Mouse (Mus musculus): ENCODE measurements around the gene Zfp385c. TPM values are rescaled to one million over a fixed set of nuclear protein-coding genes. Genes with fewer than 3 reads are reported as not detected.

The Zfp385c gene
- total RNA-seq, 2 experiments from 2014 or later = 0.42 to 0.67 TPM

DNA sequence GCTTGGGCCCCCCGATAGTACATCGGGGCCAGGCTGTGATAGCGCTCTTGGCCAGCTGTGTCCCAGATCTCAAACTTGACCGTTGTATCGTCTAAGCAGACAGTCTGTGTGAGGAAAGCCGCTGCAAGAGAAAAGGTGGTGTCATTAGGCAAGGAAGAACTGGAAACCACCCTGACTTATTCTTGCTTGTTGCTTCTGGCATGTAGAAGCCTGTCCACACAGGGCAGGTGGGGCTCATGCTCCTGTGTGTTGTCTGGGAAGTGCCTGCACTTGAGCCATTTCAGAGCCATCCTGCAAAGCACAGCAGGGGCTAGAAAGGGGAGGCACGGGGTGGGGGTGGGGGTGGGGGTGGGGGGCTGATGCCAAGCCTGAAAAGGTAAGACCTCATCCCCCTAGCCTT, 26.2 kb upstream of the Zfp385c start:
- no peak for DNase-seq

DNA sequence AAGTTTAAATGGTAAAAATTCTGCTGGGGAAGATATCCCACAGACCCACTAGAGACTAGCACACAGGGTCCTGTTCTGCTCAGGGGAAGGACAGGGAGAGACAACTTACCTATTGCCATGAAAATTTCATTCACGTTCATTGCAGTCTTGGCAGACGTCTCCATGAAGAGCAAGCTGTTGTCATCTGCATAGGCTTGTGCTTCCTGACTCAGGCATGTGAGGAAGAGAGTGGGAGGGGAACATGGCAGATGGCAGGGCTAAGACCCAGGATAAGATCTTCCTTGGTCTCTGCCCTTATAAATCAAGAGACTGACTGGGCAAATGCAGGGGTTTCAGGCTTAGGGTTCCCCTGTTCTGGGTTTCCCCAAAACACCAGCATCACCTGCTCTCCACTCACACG, 24.4 kb upstream of the Zfp385c start:
- no peak for DNase-seq

DNA sequence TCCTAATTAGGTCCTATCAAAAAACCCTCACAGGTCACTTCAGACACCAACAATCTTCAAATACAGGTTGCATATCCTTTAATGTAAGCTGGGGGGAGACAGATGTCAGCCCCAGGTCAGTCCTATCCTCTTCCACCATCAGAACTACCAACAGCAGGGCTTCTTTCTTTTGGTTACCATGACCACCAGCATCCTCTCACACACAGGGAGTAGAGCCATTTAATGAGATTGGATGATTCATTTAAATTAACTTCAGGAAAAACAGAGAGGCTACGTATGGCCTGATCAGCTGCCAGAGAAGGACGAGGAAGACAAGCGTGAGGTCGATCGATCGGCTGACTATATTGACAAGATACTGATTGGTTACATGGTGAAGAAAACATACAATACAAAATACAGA, 22.7 kb upstream of the Zfp385c start:
- no peak for DNase-seq

DNA sequence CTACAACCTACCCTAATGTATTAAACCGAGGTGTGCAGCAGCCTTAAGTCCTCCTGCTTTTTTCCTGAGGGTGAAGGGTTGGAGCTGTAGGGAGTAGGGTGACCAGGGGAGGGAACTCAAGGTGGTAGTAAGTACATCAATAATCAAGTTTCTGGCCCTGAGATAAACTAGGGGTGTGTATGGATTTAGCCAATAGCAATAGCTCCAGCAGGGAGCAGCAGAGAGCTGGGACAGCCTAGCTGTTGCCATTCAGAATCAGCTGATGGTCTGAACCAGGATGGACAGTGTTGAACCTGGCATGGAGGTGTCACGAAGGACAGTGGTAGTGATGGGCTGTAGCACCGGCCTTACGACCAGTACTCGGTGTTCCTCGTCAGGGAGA, 22.3 kb upstream of the Zfp385c start:
- peak; percentile 90 for DNase-seq

DNA sequence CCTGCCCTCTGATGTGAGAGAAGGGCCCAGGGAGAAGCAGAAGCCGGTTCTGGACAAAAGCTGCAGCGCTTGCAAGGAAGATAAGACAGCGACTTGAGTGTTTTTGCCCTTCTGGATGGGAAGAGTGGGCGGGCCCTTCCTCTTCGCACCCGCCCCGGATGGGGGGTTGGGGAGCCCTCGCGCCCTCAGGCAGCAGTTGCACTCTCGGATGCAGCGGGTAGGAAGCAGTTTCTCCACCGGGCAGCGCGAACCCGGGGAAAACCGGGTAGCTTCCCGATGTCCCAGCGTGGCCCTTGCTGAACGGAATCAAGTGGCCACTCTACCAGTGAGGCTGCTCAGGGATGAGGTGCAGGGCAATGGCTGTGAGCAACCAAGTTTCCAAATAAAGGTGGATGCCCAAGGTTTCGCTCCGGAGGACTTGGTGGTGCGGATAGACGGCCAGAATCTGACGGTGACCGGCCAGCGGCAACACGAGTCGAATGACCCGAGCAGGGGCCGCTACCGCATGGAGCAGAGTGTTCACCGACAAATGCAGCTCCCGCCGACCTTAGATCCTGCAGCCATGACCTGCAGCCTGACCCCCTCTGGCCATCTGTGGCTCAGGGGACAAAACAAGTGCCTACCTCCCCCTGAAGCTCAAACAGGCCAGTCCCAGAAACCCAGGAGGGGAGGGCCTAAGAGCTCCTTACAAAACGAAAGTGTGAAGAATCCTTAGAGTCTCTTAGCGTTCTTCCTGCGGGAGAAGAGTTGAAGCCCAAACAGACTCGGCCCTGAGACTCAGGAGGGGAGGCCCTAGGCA, 21.7 kb upstream of the Zfp385c start, which contains the start of gene Hspb9:
TSS of gene Hspb9 (plus strand) at position 116 of the 799 bp plus-strand sequence.
- peak; percentile 83 for DNase-seq

DNA sequence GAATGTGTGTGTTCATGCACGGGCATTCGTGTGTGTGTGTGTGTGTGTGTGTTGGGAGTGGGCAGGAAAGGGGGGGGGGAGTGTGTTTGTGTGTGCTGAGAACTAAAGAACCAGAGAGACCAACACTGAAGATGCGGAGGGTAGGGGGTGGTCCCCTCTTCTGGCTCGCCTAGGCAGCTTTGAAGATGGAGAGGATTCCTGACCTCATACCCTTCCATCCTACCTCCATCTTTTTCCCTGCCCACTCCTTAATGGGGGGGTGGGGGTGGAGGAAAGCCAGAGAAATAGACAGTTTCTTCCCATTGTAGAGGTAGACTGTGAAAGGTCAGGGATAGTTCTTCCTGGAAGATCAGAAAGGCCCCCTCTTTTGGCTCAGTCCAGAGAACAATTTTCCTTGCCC, 20.9 kb upstream of the Zfp385c start:
- DNase-seq = no peak

DNA sequence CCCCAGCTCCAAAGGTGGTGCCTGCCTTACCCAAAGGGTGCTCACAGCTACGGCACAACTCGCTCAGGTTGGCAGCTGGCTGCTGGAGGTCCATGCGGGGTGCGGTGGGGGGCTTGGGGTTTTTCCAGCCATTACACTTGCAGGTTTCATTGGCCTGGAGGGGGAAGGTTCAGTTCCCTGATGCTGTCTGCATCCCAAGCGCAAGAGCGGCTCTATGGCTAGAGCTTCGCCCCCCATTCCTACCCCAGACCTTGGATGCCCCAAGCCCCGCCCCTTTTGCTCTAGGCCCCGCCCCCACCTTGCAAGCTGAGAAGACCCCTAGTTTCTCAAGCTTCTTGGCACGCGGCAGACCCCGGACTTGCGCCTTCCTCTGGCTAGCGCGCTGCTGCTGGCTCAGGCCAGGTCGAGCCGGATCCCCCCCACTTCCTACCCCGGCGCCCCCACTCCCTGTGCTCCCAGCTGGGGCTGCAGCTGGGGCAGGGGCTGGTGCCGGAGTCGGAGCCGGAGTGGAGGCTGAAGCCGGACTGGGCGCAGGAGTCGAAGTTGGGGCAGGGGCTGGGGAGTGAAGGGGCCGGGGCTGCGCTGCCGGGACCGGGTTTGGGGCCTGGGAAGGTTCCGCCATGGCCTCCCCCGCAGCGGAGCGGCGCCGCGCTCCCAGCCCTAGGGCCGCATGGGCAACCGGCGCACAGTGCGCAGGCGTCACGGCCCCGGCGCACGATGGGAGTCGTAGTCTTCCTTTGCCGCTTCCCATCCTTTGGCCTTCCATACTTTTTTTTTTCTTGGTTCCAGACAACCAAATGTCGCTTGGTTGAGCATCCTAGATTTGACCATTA, 19.7 kb upstream of the Zfp385c start, which contains the start of gene Kat2a:
TSS of gene Kat2a (minus strand) at position 683 of the 833 bp plus-strand sequence.
- peak; percentile 92 for DNase-seq

DNA sequence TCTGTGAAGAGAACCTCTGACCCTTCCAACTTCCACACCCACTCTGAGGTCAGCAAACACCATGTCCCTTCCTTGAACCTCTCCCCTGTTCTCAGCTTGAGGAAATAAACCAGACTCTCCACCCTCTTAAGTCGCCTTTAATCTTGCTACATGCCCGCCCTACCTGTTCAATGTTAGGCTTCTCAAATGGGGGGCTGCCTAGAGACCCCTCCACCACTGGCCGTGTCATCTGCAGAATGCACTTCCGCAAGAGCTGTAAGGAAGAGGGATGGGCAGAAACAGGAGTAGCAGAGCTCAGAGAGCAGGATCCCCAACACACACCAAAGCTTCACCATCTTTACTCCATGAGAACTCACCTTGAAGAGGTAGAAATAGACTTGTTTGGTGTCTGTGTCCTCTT, 18.7 kb upstream of the Zfp385c start:
- DNase-seq = no peak

DNA sequence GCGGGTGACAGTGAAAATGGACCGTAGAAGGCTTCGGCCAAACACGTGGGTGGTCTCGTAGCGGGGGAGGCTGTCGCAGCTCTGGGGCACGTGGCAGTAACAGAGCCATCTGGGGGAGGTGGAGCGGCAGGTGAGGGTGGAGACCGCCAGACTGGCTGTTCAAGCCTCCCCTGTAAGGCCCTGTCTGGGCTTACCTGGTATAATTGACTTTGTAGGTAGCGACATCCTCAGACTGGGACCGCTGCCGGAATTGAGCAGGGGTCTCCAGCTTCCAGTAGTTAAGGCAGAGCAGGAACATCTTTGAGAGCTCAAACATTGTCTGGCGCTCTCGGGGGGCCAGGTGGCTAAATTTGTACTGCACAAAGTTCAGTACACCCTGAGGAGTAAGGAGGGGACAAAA, 18.3 kb upstream of the Zfp385c start:
- DNase-seq = no peak

DNA sequence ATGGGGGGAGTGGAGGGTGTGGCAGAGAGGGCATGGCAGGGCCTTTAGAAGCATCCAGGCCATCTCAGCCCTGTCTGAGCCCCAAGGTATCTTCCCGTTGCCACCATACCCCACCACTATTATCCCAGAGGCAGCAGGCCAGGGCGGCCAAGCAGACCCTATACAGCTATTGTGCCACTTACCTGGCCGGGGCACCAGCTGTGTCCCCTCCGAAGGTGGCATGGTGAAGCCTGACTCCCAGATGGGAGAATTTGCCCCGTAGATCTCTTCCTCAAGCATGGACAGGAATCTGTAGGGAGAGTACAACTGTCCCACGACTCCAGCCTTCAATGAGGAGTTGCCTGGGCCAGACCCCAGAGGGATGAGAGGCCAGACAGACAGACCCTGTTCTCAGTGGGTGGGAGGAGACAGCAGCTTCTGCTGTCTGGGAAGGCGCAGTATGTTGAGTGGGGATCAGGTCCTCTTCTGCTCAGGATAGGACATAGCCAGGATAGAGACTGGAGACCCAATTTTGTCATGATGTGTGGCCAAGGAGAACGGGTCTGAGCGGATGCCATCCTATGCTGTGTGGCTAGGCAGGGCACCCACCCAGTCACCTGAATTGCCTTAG, 17.1 kb upstream of the Zfp385c start:
- no peak for DNase-seq

DNA sequence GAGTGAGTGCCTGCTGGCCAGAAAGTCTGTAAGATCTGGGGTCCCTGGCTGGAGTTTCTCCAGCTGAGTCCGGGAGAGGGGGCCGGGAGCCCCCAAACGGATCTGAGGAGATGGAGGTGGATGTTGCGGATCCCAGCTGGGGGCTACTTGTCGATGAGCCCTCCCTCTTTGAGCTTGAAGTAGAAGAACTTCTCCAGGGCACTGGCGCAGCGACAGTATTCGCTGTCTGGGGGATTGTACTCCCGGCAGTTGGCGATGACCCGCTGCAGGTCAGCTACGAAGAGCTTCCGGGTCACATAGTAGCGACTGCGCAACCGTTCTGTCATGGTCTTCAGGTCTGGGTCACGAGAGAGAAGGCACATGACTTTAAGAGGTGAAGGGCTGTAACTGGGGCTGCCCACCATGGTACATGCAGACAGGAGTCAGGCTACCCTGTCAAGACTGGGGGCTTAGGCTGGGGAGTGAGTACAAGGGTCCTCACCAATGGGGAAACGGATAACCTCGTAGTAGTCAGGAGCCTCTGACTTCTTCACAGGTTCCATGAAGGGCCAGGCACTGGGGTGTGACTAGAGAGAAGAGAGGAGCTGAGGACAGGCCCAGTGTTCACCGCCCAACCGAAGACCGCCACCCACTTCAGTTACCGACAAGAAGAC, 13.0 kb upstream of the Zfp385c start:
- DNase-seq = no peak

DNA sequence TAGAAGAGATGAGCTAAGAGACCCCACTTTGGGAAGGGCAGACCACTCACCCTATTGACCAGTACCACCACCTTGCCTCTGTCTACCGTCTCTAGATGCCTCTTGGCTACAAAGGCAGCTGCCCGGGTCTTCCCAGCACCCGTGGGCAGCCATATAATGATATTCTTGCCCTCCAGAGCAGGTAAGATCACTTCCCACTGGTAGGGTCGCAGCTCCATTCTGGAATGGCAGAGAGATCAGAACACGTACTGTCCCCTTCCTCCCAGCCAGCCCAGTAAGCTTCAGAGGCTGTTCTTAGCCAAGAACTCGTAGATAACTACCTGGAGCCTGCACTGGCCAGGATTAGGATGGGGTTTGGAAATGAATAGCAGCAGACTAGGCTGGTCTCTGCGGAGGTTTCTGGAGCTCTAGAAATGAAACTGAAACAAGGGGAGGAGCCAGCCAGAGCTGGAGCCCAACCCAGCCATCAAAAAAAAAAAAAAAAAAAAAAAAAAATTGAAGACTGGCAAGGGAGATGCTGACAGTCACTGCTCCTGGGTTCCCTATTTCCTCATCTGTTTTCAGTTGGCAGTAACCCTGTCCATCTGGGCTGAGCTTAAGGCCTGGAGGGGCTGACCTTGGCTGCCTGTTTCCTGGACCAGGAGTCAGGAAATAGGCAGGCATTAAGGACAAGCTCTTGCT, 11.7 kb upstream of the Zfp385c start, which contains the start of gene Dhx58:
TSS of gene Dhx58 (minus strand) at position 421 of the 681 bp plus-strand sequence.
- DNase-seq = peak; percentile 59

DNA sequence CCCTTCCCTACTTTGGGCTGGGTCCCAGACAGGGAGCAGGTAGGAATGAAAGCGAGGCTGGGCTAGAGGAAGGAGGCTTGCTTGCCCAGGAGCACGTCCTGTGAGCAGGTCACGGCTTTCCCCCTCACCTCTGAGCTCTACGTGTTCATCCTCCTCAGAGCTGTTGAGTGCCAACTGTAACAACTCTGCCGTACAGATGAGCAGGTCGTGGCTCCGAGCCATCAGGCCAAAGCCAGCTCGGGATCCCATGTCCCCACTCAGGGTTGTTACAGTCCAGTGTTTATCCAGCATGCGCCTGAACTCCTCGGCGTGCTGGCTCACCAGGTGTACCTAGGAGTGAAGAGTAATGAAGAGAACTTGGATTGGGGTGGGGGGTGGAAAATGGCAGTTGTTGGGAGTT, 11.1 kb upstream of the Zfp385c start:
- no peak for DNase-seq

DNA sequence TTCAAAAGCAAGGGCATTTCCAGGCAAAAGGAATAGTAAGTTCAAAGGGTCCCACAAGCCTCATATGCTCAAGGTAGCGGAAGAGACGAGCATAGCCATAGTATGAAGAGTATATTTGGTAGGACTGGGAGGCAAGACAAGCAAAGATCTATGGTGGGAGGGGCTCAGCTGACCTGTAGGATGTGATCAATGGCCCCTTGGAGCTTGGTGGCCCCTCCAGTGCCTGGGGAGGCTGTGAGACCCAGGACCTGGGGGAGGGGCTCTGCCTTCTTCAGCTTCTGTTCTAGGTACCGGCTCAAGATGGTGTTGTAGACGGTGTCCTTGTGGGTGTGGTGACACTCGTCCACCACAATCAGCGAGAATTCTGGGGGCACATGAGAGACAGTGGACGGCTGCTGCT, 10.7 kb upstream of the Zfp385c start:
- no peak for DNase-seq

DNA sequence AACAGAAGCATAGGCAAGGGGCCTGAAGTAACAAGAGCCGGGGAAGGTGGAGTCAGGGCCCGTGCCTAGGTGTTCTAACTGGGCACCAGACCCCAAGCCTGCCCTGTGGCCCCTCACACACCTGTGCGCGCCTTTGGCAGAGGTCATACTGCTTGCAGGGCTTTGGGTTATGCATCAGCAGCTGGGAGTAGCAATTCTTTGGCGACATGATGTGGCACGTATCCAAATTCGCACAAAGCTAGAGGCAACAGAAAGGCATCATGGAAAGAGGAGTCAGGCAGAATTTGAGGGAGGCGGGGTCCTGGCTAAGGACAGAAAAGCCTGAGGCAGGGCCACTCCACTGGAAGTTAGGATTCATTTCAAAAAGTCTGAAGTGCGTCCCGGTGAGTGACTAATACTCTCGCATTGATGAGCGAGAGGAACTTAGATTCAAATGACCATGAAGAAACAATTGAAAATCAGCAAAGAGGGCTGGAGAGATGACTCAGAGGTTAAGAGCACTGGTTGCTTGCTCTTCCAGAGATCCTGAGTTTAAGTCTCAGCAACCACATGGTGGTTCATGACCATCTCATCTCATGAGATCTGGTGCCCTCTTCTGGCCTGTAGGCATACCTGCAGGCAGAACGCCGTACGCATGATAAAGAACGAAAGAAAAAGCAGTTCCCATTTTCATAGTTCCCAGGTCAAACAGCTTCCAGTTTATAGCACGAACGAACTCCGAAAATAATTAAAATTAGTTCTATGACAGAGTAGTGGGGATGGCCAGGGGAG, 10.0 kb upstream of the Zfp385c start:
- peak; percentile 75 for DNase-seq

DNA sequence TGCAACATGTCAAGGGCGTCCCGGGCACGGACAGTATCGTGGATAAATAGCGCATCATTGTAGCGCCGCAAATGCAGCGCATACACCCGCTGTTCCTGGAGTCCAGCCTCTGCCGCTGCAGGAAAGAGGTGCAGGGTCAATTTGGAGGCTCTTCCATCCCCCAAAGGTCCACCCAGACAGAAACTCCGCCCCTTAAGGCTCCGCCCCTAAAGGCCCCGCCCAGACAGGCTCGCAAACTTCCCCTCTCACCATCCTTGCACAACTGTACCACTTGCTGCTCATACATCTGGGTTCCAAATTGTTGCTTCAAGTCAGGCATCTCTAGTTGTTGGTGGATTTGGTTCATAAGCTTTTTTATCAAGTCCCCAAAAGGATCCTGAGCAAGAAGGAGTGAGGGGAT, 9.0 kb upstream of the Zfp385c start:
- DNase-seq = peak; percentile 87

DNA sequence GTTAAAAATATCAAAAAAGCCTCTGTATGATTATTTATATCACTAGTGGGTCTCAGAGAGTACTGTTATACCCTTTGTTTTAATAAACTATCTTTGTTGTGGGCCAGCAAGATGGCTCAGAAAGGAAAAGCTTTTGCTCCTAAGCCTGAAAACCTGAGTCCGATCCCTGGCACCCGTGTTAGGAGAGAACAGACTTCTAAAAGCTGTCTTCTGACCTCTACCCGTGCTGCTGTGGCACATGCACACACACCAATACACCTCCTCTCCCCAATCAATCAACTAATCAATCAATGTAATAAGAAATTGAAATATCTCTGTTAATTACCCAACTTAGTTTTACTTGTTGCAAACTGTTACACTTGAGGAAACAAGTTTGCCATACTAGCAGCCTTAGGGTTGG, 8.5 kb upstream of the Zfp385c start:
- no peak for DNase-seq

DNA sequence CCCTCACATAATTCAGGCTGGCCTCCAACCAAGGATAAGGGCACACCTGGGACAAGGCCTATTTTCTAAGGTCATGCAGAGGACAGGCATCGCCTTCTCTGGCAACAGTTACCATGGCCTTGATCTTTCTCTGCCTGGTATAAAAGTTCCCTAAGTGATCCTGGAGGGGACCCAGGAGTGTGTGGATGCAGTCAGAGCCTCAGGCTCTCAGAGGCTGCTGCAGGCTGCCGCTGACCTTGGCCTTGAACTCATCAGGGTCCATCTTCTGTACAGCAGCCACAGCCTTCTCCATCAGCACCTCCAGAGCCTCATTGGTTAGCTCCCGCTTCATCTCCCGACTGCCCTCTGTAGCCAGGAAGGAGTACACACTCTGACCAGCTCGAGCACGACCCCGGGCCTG, 5.7 kb upstream of the Zfp385c start:
- DNase-seq = no peak

DNA sequence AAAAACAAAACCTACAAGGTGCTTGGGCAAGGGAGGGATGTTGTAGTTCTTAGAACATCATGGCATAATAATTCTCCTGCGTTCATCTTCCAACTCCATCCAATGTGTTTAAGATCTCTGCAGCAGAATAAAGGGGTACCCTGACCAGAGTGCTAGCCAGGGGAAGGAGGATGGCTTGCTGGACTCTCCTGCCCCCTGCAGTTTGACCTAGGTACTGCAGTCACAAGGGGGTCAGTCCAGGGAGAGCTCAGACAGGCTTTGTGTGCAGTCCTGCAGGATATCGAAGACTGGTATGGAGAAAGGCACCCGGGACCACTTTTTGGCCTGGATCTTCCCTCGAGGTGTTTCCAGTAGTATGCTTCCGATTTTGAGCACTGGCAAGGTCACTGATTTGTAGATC, 2.7 kb upstream of the Zfp385c start:
- peak; percentile 92 for DNase-seq

DNA sequence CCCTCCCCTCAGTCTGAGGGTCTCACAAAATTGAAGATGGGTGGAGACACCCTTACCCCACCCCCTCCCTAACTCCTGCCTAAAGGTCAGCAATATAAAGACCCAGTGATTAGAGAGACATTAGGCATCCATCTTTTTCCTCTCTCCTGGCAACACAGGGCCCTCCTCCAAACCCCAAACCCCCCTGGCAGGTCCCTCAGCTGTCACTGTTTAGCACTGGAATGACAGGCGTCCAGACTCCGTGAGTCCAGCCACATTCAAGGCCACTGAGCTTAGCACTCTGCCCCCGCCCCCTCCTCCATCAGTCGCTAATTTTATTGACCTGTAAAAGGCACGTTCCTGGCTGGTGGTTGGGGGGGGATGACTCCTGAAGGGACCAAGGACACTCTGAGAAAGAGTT, 899 bp upstream of the Zfp385c start:
- DNase-seq = no peak

DNA sequence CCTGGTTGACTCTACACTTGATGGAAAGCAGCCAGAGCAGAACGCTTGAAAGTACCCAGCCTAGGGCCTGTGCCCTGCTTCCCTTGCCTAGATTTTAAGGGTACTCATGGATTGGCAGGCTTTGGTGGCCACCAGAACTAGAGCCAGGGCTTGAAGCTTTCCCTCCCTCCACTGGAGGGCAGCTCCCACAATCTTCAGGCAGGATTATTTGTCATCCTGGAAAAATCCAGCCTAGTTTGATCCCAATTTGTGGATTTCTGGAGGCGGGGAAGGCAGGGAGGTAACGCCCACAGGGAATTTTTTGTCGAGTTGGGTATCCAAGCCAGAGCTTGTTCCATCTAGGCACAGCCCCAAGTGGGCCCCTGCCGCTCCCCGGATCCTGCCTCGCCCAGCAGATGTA, 1.9 kb downstream of the Zfp385c start:
- no peak for DNase-seq

Data from adrenal gland, postnatal 10 days (tissue).